Mouse (Mus musculus): Measurements from ENCODE around the gene Zfp869.
"Not testable (repeated sequence)": the region's sequence is repeated elsewhere in the genome, so short reads cannot be mapped to it uniquely, and the experiment has no call there.

Zfp869 gene

GRCm38 (mm10) chr8:69710624-69711023, at the start of gene Zfp869:
Zfp869 (minus strand) TSS chr8:69710724.
- not testable (repeated sequence) for DNase-seq (ENCODE audit: low read depth in 1 of 2, low spot score in 2 of 2)

- DNase-seq (ENCODE audit: low read depth in 1 of 2, low spot score in 2 of 2), result no peak
Observed at GRCm38 (mm10) chr8:69758316-69758715, 47.8 kb upstream of the Zfp869 start.

GRCm38 (mm10) chr8:69752437-69752836, 41.9 kb upstream of the Zfp869 start:
- DNase-seq (ENCODE audit: low read depth in 1 of 2, low spot score in 2 of 2), result no peak

GRCm38 (mm10) chr8:69749544-69750454, 39.3 kb upstream of the Zfp869 start, which contains the start of gene Zfp963:
Zfp963 (minus strand) TSS chr8:69749970.
- DNase-seq (ENCODE audit: low read depth in 1 of 2, low spot score in 2 of 2), result peak; percentile 82 to 97

GRCm38 (mm10) chr8:69741231-69741630, 30.7 kb upstream of the Zfp869 start:
- DNase-seq (ENCODE audit: low read depth in 1 of 2, low spot score in 2 of 2), result no peak

GRCm38 (mm10) chr8:69740763-69741162, 30.2 kb upstream of the Zfp869 start:
- DNase-seq (ENCODE audit: low read depth in 1 of 2, low spot score in 2 of 2), result no peak

- DNase-seq (ENCODE audit: low read depth in 1 of 2, low spot score in 2 of 2), result no peak
Observed at GRCm38 (mm10) chr8:69735495-69735894, 25.0 kb upstream of the Zfp869 start.

GRCm38 (mm10) chr8:69717232-69717580, 6.7 kb upstream of the Zfp869 start:
- DNase-seq (ENCODE audit: low read depth in 1 of 2, low spot score in 2 of 2), result no peak

GRCm38 (mm10) chr8:69716403-69717231, 6.1 kb upstream of the Zfp869 start:
- DNase-seq (ENCODE audit: low read depth in 1 of 2, low spot score in 2 of 2), result peak; percentile 91 to 92

- no peak for DNase-seq (ENCODE audit: low read depth in 1 of 2, low spot score in 2 of 2)
Observed at GRCm38 (mm10) chr8:69715366-69715765, 4.8 kb upstream of the Zfp869 start.

GRCm38 (mm10) chr8:69713516-69713915, 3.0 kb upstream of the Zfp869 start:
- DNase-seq (ENCODE audit: low read depth in 1 of 2, low spot score in 2 of 2), result no peak

GRCm38 (mm10) chr8:69701810-69702209, 8.7 kb downstream of the Zfp869 start:
- no peak for DNase-seq (ENCODE audit: low read depth in 1 of 2, low spot score in 2 of 2)

GRCm38 (mm10) chr8:69665051-69665450, 45.5 kb downstream of the Zfp869 start:
- not testable (repeated sequence) for DNase-seq (ENCODE audit: low read depth in 1 of 2, low spot score in 2 of 2)

GRCm38 (mm10) chr8:69661294-69661693, 49.2 kb downstream of the Zfp869 start:
- DNase-seq (ENCODE audit: low read depth in 1 of 2, low spot score in 2 of 2), result no peak
